Mouse (Mus musculus) neural tube, embryonic 14.5 days (tissue): Measurements from ENCODE around the gene C1ra. TPM values are rescaled to one million over a fixed set of nuclear protein-coding genes. Genes with fewer than 3 reads are reported as not detected.
"Not testable (repeated sequence)": the region's sequence is repeated elsewhere in the genome, so short reads cannot be mapped to it uniquely, and the experiment has no call there.

Experiments
- ATAC-seq: fragments of 200-750 bp; cut with Nextera tagmentation; 2 replicates; pipeline ENCODE4 v1.8.0; 2017; ENCODE audit warnings: low read depth, mild to moderate bottlenecking, moderate TSS enrichment, moderate library complexity
- H3K27ac ChIP-seq: fragments of 300-500 bp; sonication (generic); 2 replicates; pipeline ENCODE4 v1.5.1; 2014; ENCODE audit warnings: low read depth, mild to moderate bottlenecking, control low read depth, low read length, moderate library complexity, mixed read lengths
- H3K27me3 ChIP-seq: fragments of 300-500 bp; sonication (generic); 2 replicates; pipeline ENCODE4 v1.6.1; 2014; ENCODE audit warnings: low read length; ENCODE audit not compliant: control insufficient read depth, insufficient read depth
- H3K36me3 ChIP-seq: fragments of 300-500 bp; sonication (generic); 2 replicates; pipeline ENCODE4 v1.6.1; 2014; ENCODE audit warnings: low read length, mixed read lengths; ENCODE audit not compliant: control insufficient read depth, insufficient read depth
- H3K4me1 ChIP-seq: fragments of 300-500 bp; sonication (generic); 2 replicates; pipeline ENCODE4 v1.6.1; 2014; ENCODE audit warnings: low read length; ENCODE audit not compliant: control insufficient read depth, insufficient read depth
- H3K4me2 ChIP-seq: fragments of 300-500 bp; sonication (generic); 2 replicates; pipeline ENCODE4 v1.6.1; 2014; ENCODE audit warnings: mild to moderate bottlenecking, low read depth, low read length, control low read depth
- H3K4me3 ChIP-seq: fragments of 300-500 bp; sonication (generic); 2 replicates; pipeline ENCODE4 v1.5.1; 2014; ENCODE audit warnings: low read depth, low read length, control low read depth, mixed read lengths
- H3K9ac ChIP-seq: fragments of 300-500 bp; sonication (generic); replicated peaks from 2 replicates; pipeline ENCODE4 v1.6.1; 2014; ENCODE audit warnings: low read depth, mild to moderate bottlenecking, control low read depth, low read length, mixed read lengths
- H3K9me3 ChIP-seq: fragments of 300-500 bp; sonication (generic); 2 replicates; pipeline ENCODE4 v1.6.1; 2016; ENCODE audit warnings: low read length; ENCODE audit not compliant: control insufficient read depth
- WGBS: fragments of 180-500 bp; shearing (Covaris S2); extraction: QIAGEN DNeasy Blood & Tissue Kit; methylation state at CpG from one replicate; pipeline ENCODE4 v1.1.7; 2014; 5-methylcytosine and 5-hydroxymethylcytosine counted together
- polyA plus RNA-seq: library from polyadenylated mRNA; unstranded; fragments of >200 nt; fragmentation: Nextera tagmentation; extraction: Ambion mirVana; gene quantifications from 2 replicates; pipeline ENCODE4 v1.2.1, GENCODE M21; 2014

C1ra gene
- polyA plus RNA-seq, 1 experiment from 2014 or later, result 0.11 TPM

DNA sequence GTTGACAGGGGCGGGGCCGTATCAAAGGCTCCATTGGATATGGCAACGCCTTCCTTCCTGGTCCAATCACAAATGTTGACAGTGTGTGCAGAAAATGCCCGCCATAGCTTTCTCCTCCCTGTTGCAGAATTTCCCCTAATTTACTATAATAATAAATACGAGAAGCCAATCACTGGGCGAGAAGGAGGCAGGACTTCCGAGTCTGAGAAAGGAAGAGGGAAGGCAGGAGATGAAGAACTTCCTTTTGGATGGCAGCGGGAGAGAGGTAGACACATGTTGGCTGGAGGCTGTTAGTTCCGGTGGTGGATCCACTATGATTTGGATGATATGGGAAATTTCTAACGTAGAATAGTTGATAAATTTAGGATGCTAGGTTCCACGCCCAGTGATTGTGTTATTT lies 37.6 kb upstream of the C1ra start:
- 89% methylated on average over 11 of the region's 11 CpGs for WGBS
- Histone ChIP-seq H3K27ac (no peak overlapping the region), H3K27me3 (no peaks in the 10 kb centered on the region), H3K9me3 (no peaks in the 10 kb centered on the region), H3K4me3 (no peak overlapping the region), H3K4me2 (no peak overlapping the region), H3K36me3 (no peaks in the 10 kb centered on the region), H3K9ac (no peak overlapping the region), H3K4me1 (no peaks in the 10 kb centered on the region)
- no peak for ATAC-seq

DNA sequence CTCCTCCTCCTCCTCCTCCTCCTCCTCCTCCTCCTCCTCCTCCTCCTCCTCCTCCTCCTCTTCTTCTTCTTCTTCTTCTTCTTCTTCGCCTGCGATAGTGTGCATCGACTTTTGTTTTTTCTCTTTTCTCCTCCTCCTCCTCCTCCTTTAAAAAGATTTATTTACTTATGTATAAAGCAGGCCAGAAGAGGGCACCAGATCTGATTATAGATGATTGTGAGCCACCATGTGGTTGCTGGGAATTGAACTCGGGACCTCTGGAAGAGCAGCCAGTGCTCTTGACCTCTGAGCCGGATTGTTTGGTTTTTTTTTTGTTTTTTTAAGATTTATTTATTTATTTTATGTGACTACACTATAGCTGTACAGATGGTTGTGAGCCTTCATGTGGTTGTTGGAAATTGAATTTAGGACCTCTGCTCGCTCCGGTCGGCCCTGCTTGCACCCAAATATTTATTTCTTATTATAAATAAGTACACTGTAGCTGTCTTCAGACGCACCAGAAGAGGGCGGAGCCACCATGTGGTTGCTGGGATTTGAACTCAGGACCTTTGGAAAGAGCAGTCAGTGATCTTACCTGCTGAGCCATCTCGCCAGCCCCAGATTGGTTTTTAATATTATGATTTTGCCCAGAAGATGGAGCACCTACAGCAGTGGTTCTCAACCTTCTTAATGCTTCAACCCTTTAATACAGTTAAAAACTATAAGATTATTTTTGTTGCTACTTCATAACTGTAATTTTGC lies 36.7 kb upstream of the C1ra start:
- H3K27ac ChIP-seq, H3K4me2 ChIP-seq, H3K4me1 ChIP-seq, H3K4me3 ChIP-seq, ATAC-seq, H3K36me3 ChIP-seq, H3K9me3 ChIP-seq, H3K9ac ChIP-seq, H3K27me3 ChIP-seq: not testable (repeated sequence)
- WGBS, result 94% methylated on average over 8 of the region's 11 CpGs

DNA sequence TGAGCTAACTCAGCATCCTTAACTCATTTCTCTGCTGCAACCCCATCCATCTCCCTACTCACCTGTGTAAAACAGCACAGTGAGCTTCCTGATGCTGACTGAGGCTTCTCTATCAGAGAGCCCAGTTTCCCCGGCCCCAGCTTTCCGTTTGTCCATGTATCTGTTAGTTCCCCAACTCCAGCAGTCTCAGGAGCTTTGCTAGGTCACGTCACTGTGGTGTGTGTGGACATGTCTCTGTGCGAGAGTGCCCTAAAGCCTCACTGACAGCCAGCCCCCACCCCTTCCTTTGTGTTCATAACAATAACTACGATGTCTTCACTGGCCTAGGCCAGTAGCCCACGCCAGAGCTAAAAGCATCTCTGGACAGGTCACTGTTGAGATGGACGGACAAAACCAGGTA lies 36.0 kb upstream of the C1ra start:
- H3K27ac ChIP-seq, result no peak overlapping the region
- 80% methylated on average over 7 of the region's 7 CpGs for WGBS
- H3K4me2 ChIP-seq, result no peak overlapping the region
- H3K4me3 ChIP-seq, result no peak overlapping the region
- no peaks in the 10 kb centered on the region for H3K4me1 ChIP-seq
- H3K36me3 ChIP-seq, result no peaks in the 10 kb centered on the region
- H3K27me3 ChIP-seq, result no peaks in the 10 kb centered on the region
- no peak for ATAC-seq
- no peak overlapping the region for H3K9ac ChIP-seq
- no peaks in the 10 kb centered on the region for H3K9me3 ChIP-seq

DNA sequence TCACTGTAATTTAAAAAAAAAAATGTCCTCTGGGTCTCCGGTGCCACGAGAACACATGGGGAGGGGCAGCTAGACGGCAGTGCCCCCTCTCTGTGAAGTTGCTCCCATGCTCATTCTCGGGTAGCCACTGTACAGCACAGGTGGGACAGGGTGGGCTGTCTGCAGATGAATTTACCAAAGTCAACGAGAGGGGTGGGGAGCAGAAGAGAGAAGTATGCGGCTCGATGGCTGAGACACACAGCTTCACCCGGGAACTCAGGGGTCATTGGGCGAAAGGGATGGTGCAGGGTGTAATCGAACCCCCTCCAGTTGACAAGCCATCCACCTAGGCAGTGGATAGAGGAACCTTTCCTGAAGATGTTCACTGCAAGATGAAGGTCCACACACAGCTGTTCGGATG lies 35.4 kb upstream of the C1ra start:
- Histone ChIP-seq H3K4me2 (no peak overlapping the region), H3K4me1 (no peaks in the 10 kb centered on the region), H3K36me3 (no peaks in the 10 kb centered on the region), H3K4me3 (no peak overlapping the region), H3K9ac (no peak overlapping the region), H3K27me3 (no peaks in the 10 kb centered on the region), H3K27ac (no peak overlapping the region), H3K9me3 (no peaks in the 10 kb centered on the region)
- ATAC-seq, result no peak
- WGBS, result 88% methylated on average over 11 of the region's 11 CpGs

DNA sequence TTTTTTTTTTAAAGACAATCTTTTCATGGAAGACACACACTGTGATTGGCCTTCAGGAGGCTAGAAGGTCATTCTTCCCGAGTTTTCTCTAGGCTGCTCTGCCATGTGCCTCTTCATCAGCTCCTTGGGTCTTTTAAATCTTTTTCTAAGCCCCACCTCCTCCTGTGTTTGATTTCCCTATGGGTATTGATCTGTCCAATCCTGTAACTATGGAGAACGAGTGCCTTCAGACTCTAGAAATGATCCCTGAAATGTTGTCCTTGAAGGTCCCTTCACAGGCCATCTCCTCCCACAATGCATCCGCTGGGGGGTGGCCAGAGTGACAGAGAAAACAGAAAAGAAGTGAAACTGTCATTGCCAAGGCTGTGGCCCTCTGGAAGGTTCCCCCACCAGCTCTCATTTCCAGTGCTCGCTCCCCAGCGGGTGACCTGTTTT lies 35.0 kb upstream of the C1ra start:
- ATAC-seq, result no peak
- no peak overlapping the region for H3K4me2 ChIP-seq
- H3K4me3 ChIP-seq, result no peak overlapping the region
- 65% methylated on average over 5 of the region's 5 CpGs for WGBS
- no peaks in the 10 kb centered on the region for H3K36me3 ChIP-seq
- H3K27ac ChIP-seq, result no peak overlapping the region
- no peak overlapping the region for H3K9ac ChIP-seq
- H3K27me3 ChIP-seq, result no peaks in the 10 kb centered on the region
- no peaks in the 10 kb centered on the region for H3K4me1 ChIP-seq
- no peaks in the 10 kb centered on the region for H3K9me3 ChIP-seq

DNA sequence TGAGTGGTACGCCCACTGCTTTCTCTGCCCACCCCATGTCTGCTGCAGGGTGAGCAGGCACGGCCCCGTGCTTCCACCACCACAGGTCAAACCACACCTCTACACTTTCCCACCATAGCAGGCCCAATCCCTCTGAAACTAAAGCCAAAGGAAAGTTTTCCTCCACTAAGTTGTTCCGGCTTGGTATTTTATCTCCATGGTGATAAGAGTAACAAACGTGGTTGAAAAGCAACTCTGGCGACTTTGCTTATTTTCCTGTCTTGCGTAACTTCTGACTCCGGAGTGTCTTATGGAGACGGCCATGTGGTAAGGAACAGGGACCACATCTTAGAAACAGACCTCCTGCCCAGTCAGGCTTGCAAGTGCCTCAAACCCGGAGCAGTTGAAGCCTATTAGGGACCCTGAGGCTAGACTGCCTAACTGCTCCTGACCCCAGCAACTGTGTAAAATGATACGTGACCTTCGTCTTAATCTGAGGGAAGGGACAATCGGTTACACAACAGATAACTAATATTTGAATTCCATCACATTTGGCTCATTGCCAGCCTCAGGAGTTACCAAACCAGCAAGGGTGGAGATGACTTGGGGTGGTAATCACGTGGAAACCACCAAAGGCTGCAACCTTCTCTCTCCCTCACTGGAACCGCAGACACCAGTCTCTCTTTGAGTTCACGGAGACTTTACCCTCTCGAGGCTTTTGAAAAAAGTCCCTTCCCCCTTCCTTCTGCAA lies 34.1 kb upstream of the C1ra start:
- 81% methylated on average over 17 of the region's 17 CpGs for WGBS

DNA sequence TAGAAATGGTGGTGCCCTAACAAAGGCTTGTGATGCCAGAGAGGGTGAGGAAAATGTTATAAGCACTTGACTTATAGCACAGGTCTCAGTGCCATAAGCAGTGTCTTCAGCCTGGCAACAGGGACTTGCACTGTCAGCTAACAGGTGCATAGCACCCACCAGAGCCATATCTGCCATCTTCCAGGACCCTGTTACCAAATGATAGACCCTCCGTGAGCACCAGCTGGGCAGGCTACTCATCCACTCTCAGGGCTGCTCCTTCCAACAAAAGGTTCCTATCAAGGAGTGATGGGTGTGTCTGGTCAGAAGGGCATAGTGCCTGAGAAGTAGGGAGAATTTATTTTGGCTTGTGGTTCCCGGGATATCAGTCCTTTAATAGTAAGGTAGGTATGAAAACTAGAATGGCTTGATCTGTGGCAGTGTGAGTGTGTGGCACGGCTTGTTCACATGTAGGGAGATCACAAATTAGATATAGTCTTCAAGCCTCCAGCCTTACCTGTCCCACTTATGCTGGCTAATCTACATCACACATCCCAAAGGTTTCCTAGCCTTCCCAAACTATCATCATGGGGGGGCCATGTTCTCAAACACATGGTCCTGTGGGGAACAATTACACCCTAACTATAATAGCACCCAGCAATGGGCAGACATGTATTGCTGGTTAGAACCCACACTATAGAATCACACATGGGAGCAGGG lies 33.2 kb upstream of the C1ra start:
- Histone ChIP-seq H3K9ac (no peak overlapping the region), H3K27me3 (no peaks in the 10 kb centered on the region), H3K4me3 (no peak overlapping the region), H3K9me3 (no peaks in the 10 kb centered on the region), H3K4me1 (no peaks in the 10 kb centered on the region), H3K36me3 (no peaks in the 10 kb centered on the region), H3K27ac (no peak overlapping the region), H3K4me2 (no peak overlapping the region)
- 86% methylated on average over 3 of the region's 3 CpGs for WGBS
- no peak for ATAC-seq

More for the DNA sequence above, 34.1 kb upstream of the C1ra start:
- Histone ChIP-seq H3K4me3 (no peak overlapping the region), H3K27me3 (no peaks in the 10 kb centered on the region), H3K36me3 (no peaks in the 10 kb centered on the region), H3K27ac (no peak overlapping the region), H3K4me1 (no peaks in the 10 kb centered on the region), H3K9ac (no peak overlapping the region), H3K4me2 (no peak overlapping the region), H3K9me3 (no peaks in the 10 kb centered on the region)
- no peak for ATAC-seq

DNA sequence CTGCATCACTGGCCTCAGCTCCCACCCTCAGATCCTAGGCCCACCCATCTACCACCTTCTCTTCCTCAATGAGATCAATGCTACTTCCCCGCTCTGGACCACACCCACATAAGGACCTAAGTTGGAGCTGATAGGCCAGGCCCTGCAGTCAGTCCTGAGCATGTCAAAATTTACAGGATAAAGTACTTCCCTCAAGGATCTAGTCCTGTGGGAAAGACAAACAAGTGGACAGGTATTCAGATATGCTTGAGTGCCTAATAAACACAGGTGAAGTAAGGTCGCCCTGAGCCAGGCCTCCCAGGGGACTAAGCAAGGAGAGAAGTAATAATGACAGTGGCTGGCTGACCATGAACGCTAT lies 32.7 kb upstream of the C1ra start:
- ATAC-seq, result no peak

DNA sequence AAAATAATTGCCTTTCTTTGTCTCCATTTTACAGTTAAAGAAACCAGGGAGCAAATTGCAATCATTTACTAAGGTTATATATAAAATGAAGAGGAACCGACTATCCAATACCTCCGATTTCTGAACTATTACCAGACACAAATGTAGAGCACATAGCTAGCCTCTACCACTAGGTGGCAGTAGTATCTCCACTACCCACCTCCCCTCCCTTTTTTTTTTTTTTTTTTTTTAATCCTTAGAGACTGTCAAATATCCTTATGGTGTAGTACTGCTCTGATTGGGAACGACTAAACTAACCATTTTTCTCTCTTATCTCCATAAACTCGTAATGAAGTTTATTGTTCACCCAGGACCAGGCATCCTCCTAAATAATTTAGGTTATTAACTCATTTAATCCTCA lies 31.9 kb upstream of the C1ra start:
- ATAC-seq, result peak; percentile 26; the same call in 1 of the 2 replicates
- Histone ChIP-seq H3K9me3 (no peaks in the 10 kb centered on the region), H3K4me2 (no peak overlapping the region), H3K4me1 (no peaks in the 10 kb centered on the region), H3K27me3 (no peaks in the 10 kb centered on the region), H3K36me3 (no peaks in the 10 kb centered on the region), H3K27ac (no peak overlapping the region), H3K9ac (no peak overlapping the region), H3K4me3 (no peak overlapping the region)
- 53% methylated on average over 4 of the region's 4 CpGs for WGBS

More for the DNA sequence above, 32.7 kb upstream of the C1ra start:
- Histone ChIP-seq H3K4me1 (no peaks in the 10 kb centered on the region), H3K4me2 (no peak overlapping the region), H3K36me3 (no peaks in the 10 kb centered on the region), H3K27me3 (no peaks in the 10 kb centered on the region), H3K9ac (no peak overlapping the region), H3K27ac (no peak overlapping the region), H3K9me3 (no peaks in the 10 kb centered on the region), H3K4me3 (no peak overlapping the region)
- 92% methylated on average over 3 of the region's 3 CpGs for WGBS
